Mouse (Mus musculus): ENCODE results near the gene Olfr716. TPM values are rescaled to one million over a fixed set of nuclear protein-coding genes. Genes with fewer than 3 reads are reported as not detected.

The Olfr716 gene
- not detected for polyA plus RNA-seq (2014; fragmentation: Illumina TruSeq; extraction: RNeasy Lipid Tissue Mini Kit (QIAGEN cat#74804); ENCODE audit: low read depth, low replicate concordance)

GRCm38 (mm10) chr7:107138027-107138426 is at the start of gene Olfr716:
Gene Olfr716, plus strand, starts transcription at chr7:107138327.

GRCm38 (mm10) chr7:107092920-107093319 is 45.2 kb upstream of the Olfr716 start, which contains the start of gene Olfr17:
Gene Olfr17, plus strand, starts transcription at chr7:107093220.

GRCm38 (mm10) chr7:107110269-107110668 is 27.9 kb upstream of the Olfr716 start, which contains the start of gene Olfr715b:
Gene Olfr715b, minus strand, starts transcription at chr7:107110369.

GRCm38 (mm10) chr7:107130983-107131382 is 7.1 kb upstream of the Olfr716 start, which contains the start of gene Olfr715:
Gene Olfr715, minus strand, starts transcription at chr7:107131083.

GRCm38 (mm10) chr7:107166690-107167089 is 28.6 kb downstream of the Olfr716 start, which contains the start of gene Nlrp14:
Gene Nlrp14, plus strand, starts transcription at chr7:107166990.

Other genes starting within 250 kb of the Olfr716 start
- not detected for gene Olfr707, start 237.1 kb upstream of the Olfr716 start, polyA plus RNA-seq (2014; fragmentation: Illumina TruSeq; extraction: RNeasy Lipid Tissue Mini Kit (QIAGEN cat#74804); ENCODE audit: low read depth, low replicate concordance)
- gene Olfr1532-ps1, start 230.3 kb upstream of the Olfr716 start, polyA plus RNA-seq (2014; fragmentation: Illumina TruSeq; extraction: RNeasy Lipid Tissue Mini Kit (QIAGEN cat#74804); ENCODE audit: low read depth, low replicate concordance): not detected
- not detected for gene Olfr709-ps1, start 206.1 kb upstream of the Olfr716 start, polyA plus RNA-seq (2014; fragmentation: Illumina TruSeq; extraction: RNeasy Lipid Tissue Mini Kit (QIAGEN cat#74804); ENCODE audit: low read depth, low replicate concordance)
- not detected for gene Olfr710, start 190.0 kb upstream of the Olfr716 start, polyA plus RNA-seq (2014; fragmentation: Illumina TruSeq; extraction: RNeasy Lipid Tissue Mini Kit (QIAGEN cat#74804); ENCODE audit: low read depth, low replicate concordance)
- not detected for gene Olfr6, start 174.4 kb upstream of the Olfr716 start, polyA plus RNA-seq (2014; fragmentation: Illumina TruSeq; extraction: RNeasy Lipid Tissue Mini Kit (QIAGEN cat#74804); ENCODE audit: low read depth, low replicate concordance)
- not detected for gene Olfr711, start 162.9 kb upstream of the Olfr716 start, polyA plus RNA-seq (2014; fragmentation: Illumina TruSeq; extraction: RNeasy Lipid Tissue Mini Kit (QIAGEN cat#74804); ENCODE audit: low read depth, low replicate concordance)
- gene Olfr2, start 132.3 kb upstream of the Olfr716 start, polyA plus RNA-seq (2014; fragmentation: Illumina TruSeq; extraction: RNeasy Lipid Tissue Mini Kit (QIAGEN cat#74804); ENCODE audit: low read depth, low replicate concordance): not detected
- not detected for gene Olfr713, start 107.2 kb upstream of the Olfr716 start, polyA plus RNA-seq (2014; fragmentation: Illumina TruSeq; extraction: RNeasy Lipid Tissue Mini Kit (QIAGEN cat#74804); ENCODE audit: low read depth, low replicate concordance)
- not detected for gene Olfr714, start 67.3 kb upstream of the Olfr716 start, polyA plus RNA-seq (2014; fragmentation: Illumina TruSeq; extraction: RNeasy Lipid Tissue Mini Kit (QIAGEN cat#74804); ENCODE audit: low read depth, low replicate concordance)
- not detected for gene Olfr17, start 45.1 kb upstream of the Olfr716 start, polyA plus RNA-seq (2014; fragmentation: Illumina TruSeq; extraction: RNeasy Lipid Tissue Mini Kit (QIAGEN cat#74804); ENCODE audit: low read depth, low replicate concordance)
- gene Olfr715b, start 28.0 kb upstream of the Olfr716 start, polyA plus RNA-seq (2014; fragmentation: Illumina TruSeq; extraction: RNeasy Lipid Tissue Mini Kit (QIAGEN cat#74804); ENCODE audit: low read depth, low replicate concordance): not detected
- not detected for gene Olfr715, start 7.2 kb upstream of the Olfr716 start, polyA plus RNA-seq (2014; fragmentation: Illumina TruSeq; extraction: RNeasy Lipid Tissue Mini Kit (QIAGEN cat#74804); ENCODE audit: low read depth, low replicate concordance)
- not detected for gene Nlrp14, start 28.7 kb downstream of the Olfr716 start, polyA plus RNA-seq (2014; fragmentation: Illumina TruSeq; extraction: RNeasy Lipid Tissue Mini Kit (QIAGEN cat#74804); ENCODE audit: low read depth, low replicate concordance)
- not detected for gene Rbmxl2, start 71.1 kb downstream of the Olfr716 start, polyA plus RNA-seq (2014; fragmentation: Illumina TruSeq; extraction: RNeasy Lipid Tissue Mini Kit (QIAGEN cat#74804); ENCODE audit: low read depth, low replicate concordance)
- gene Syt9, start 232.4 kb downstream of the Olfr716 start, polyA plus RNA-seq (2014; fragmentation: Illumina TruSeq; extraction: RNeasy Lipid Tissue Mini Kit (QIAGEN cat#74804); ENCODE audit: low read depth, low replicate concordance): 3.1 TPM